Mouse (Mus musculus) kidney, adult 2 months (tissue): ENCODE results near the gene Fads2.

ENCODE experiments used
- CTCF ChIP-seq: fragments of 200-500 bp; conservative IDR thresholded peaks from 2 replicates; pipeline ENCODE4 v1.5.1; 2011; ENCODE audit warnings: low read depth, mild to moderate bottlenecking, control low read depth, low read length, moderate library complexity, mixed read lengths; ENCODE audit not compliant: insufficient read depth, insufficient read length
- POLR2A ChIP-seq: fragments of 200-500 bp; IDR thresholded peaks from one replicate; pipeline ENCODE4 v1.6.1; 2011; ENCODE audit warnings: low read depth, low read length, control low read depth

DNA sequence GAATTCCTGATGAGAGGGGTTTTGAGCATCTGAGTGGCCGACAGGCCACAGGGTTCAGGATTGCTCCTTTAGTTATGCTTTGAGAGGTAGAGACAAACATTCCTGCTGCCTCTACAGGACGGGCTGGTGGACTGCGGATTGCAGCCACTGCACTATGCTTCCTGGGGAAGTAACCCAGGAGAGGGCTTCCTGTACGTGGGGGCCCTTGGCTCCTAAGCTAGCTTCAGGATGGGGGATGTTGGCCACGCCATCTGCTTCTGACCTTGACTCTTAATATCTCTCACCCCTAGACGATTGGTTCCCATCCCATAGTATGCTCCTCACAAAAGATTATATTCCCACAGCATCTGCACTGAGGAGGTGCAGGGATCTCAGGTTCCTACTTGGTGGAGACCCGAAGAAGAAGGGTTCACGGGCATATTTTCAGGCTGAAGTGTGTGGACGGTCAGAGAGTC lies 78.2 kb downstream of the Fads2 start:
- TF ChIP-seq CTCF = no peak
- no peak for TF ChIP-seq POLR2A
